Mouse (Mus musculus) urinary bladder, adult 2 months (tissue): ENCODE results near the gene Gpr153. TPM values are rescaled to one million over a fixed set of nuclear protein-coding genes. Genes with fewer than 3 reads are reported as not detected.

Experiments used
- DNase-seq: peaks from one replicate; pipeline ENCODE4 v3.0.0; 2022; ENCODE audit warnings: low spot score
- polyA plus RNA-seq: library from polyadenylated mRNA; depleted of rRNA; stranded (reverse); fragments of >200 nt; gene quantifications from 2 replicates; pipeline ENCODE4 v1.2.3, GENCODE M21; 2012

Gene Gpr153
- polyA plus RNA-seq, 1 experiment, result 31.3 TPM

DNA sequence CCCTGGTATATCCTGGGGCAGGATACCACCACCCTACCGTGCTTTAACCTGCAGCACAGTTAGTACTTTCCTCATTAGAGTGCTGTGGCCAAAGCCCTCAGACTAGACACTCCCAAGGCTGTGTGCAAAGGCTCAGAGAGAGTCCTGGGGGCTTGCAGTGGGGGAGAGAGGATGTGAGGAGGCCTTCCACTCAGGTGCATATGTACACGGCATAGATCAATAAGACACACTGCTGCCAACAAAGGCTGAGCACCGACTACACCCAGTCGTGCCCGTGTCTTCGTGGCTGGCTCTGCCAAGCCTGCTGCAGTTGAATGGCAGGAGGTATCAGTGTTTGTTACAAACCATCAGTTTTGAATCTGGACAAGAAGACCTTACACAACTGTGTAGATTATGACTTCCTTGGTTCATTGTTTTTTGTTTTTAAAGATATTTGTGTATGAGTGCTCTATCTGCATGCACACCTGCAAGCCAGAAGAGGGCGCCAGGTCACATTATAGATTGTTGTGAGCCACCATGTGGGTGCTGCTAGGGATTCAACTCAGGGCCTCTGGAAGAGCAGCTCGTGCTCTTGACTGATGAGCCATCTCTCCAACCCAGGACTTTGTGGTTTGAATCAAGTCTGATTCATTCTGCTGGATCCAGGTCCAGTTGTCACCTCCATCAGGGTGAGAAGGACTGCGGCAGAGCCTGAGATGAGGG is 9.0 kb upstream of the Gpr153 start:
- no peak for DNase-seq

GRCm38 (mm10) chr4:152265791-152266190 is 8.2 kb upstream of the Gpr153 start:
- no peak for DNase-seq

DNA sequence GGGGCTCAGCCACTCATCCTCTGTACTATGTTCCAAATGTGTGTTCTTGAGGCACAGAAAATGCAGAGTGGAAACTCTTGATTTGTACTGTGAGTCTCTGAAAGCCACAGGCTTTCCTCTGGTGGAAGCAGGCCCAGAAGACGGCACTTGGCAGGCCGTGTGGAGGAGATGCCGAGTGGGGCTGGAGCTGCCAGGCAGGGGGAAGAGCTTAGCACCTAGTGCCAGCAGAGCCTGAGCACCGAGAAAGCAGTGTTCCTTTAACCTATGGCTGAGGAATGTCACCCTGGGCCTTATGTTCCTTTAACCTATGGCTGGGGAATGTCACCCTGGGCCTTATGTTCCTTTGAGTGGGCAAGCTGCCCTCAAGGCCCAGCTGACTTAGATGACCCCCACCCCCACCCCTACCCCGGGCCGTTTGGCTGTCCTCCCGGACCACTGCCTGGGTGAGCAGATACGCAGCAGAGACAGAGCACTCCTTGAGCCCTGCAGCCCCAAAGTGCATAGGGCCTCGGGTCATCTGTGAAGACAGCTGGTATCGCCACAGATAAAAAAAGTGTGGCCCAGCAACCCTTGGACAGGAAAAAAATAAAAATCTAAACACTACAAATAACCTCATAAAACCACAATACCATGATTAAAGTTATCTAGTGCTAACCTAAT is 7.7 kb upstream of the Gpr153 start:
- no peak for DNase-seq

DNA sequence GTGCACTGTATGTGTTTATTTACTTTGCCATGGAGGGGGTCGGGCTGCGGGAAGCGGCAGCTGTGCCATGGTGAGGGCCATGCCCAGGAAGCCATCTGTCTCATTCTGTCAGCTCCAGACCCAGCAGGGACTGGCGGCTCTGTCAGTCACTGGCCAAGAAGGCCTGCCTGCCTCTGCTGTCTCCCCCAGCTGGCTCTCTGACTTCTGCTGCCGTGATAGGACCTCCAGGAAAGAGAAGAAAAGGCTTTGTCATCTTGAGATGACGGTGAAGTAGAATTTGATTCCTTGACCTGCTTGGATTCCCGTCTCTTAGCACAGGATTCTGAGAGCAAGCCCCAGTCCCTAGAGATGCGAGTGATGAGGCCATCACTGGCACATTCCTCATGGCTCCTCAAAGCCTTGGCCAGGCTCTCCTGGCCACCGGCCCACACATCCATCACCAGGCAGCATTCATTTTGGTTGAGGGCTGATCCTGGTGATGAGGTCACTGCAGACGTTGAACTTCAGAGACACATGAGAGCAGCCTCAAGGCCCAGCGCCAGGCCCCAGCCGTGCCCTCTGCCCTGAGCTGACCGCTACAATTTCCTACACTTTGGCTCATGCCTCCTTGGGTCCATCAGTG is 6.2 kb upstream of the Gpr153 start:
- DNase-seq, result no peak

GRCm38 (mm10) chr4:152269967-152270366 is 4.1 kb upstream of the Gpr153 start:
- no peak for DNase-seq

DNA sequence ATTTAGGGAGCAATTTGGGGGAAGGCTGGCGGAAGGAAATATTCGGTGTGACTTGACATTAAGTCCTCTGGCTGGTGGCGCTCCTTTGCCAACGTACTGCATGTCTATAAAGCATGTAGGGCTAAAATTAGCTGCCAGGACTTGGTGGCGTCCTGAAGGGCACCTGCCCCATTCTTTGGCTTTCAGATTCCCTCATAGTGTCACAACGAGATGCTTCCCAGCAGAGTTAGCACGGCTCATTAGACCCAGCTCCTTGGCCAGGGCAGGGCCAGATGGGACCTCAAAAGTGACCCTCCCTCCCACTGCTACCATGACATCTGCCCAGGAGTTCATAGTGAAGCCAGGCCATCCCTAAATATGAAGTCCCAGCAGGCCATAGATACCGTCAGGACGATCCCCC is 3.4 kb upstream of the Gpr153 start:
- DNase-seq, result no peak

DNA sequence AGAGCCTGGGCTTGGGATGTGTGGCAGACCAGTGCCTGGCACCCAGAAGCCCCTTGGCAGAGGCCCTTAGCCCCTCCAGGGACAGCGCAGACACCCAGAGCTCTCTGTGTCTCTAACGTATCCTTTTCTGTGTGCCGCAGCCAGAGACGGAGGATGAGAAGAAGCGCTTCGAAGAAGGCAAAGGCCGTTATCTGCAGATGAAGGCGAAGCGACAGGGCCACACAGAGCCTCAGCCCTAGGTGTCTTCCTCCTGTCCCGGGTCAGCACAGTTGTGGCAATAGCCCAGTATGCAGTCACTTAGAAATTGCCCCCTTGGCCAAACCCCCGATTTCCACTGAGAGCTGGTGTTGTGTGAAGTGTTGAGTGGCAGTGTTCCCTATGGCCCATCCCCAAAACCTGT is 2.7 kb upstream of the Gpr153 start:
- DNase-seq, result no peak

- DNase-seq, result no peak
Measured at GRCm38 (mm10) chr4:152272006-152272405, 2.0 kb upstream of the Gpr153 start.

- DNase-seq, result no peak
Measured at GRCm38 (mm10) chr4:152272449-152273049, 1.5 kb upstream of the Gpr153 start.

- no peak for DNase-seq
Measured at GRCm38 (mm10) chr4:152273191-152273590, 841 bp upstream of the Gpr153 start.

GRCm38 (mm10) chr4:152274681-152275131 is 674 bp downstream of the Gpr153 start:
- no peak for DNase-seq

- no peak for DNase-seq
Measured at GRCm38 (mm10) chr4:152276389-152277347, 2.6 kb downstream of the Gpr153 start.

- no peak for DNase-seq
Measured at GRCm38 (mm10) chr4:152277916-152278315, 3.9 kb downstream of the Gpr153 start.

- no peak for DNase-seq
Measured at GRCm38 (mm10) chr4:152278986-152279385, 5.0 kb downstream of the Gpr153 start.

- DNase-seq, result no peak
Measured at GRCm38 (mm10) chr4:152281601-152282000, 7.6 kb downstream of the Gpr153 start.

- DNase-seq, result no peak
Measured at GRCm38 (mm10) chr4:152282721-152283120, 8.7 kb downstream of the Gpr153 start.

DNA sequence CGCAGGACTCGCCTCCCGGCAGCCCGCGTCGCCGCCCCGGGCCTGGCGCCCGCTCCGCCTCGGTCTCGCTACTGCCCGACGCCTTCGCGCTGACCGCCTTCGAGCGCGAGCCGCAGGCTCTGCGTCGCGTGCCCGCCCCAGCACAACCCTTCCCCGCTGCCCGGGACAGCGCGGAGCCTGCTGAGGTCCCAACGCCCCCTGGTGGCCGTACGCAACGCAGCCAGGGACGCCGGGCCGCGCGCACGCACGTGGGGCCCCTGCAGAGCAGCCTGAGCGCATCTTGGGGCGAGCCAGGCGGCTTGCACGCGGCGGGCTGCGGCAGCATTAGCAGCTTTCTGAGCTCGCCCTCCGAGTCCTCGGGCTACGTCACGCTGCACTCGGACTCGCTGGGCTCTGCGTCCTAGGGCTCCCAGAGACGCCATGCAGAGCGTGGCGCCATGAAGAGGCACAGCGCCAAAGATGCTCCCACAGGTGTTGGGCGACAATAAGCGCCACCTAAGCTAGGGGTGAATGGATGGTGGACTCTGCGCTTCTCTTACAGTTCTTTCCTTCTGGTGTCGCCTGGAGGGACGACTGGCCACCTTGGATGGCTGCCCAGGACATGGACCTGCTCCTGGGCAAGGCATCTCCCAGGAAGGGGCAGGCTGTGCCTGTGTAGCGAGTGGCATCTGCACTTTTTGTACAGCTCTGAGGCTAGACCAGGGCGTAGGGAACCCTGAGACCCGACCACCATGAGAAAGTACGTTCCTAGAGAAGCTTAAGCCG is 9.3 kb downstream of the Gpr153 start:
- DNase-seq, result peak; percentile 74

DNA sequence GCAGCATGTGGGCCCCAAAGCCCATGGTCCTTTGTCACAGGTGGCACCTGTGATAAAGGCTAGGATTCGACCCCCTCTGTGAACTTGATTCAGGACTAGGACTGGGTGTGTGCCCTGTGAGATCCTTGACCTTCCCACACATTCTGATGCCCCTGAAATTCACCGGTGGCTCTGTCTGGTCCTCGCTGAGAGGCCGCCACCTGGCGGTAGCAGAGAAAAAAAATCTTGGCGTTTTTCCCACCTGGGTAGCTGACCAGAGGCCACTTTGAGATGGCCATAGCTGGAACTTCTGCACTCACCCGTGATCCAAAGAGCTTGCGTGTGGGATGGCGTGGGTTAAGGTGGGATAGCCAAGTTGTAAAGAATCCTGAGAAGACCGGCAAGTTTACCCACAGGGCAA is 11.5 kb downstream of the Gpr153 start:
- no peak for DNase-seq

- no peak for DNase-seq
Measured at GRCm38 (mm10) chr4:152286183-152286582, 12.2 kb downstream of the Gpr153 start.

DNA sequence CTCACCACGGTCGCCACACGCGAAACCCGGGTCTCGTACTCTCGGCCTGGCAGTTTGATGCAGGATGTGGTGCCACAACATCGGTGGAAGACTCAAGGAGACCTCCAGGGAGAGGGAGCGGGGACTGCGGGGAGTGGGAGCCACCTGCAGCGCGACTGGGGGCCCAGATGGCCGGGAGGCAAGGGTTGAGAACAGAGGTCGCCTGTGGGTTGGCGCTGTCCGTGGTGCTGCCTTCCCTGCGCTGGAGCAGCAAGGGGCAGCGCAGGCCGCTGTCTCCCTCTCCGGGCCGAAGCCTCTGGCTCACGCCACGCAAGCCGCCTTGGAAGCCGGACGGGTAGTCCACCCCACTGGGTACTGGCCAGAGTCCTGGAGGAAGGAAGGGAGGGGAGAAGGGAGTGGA is 12.9 kb downstream of the Gpr153 start:
- peak; percentile 46 for DNase-seq
